Mouse (Mus musculus) ovary, postnatal 14 days (tissue): ENCODE data around the gene Usp6nl.

ENCODE experiments used
- DNase-seq: peaks from one replicate; pipeline ENCODE4 v3.0.0; 2022; ENCODE audit warnings: low spot score

Usp6nl gene

DNA sequence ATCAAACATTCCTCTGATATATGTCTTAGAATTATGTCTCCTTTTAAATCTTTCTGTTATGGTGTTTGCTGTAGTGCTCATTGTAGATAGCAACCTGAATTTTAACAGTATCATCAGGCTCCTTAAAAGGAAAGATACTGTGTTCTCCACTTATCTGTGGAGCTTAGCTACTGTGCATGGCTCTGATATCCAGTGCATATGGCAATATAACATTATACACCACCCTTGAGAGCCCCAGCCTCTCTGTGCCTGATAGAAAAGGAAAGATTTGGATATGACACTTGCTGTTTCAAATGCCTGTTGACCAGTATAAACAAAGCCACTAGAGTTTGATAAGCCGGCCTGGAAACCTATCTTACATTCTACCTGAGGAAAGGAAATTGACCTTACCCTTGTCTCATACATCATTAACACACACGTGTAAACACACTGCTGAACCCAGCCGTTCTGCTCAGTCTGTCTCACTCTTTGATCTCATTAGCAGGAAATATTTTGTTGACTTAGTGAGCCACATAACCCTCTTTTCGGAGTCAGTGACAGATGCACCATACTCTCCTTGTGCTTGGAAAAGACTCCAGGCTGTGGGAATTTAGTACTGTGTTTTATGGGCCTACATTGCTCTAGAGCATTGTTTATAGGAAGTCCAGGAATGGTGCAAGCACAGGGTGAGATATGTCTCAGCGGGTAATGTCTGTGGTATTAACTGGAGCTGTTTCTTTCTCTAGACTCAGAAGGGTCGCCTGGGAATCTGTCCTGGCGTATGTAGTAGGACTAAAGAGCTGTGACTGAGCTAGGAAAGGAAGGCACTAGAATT, 9.1 kb downstream of the Usp6nl start:
- no peak for DNase-seq

DNA sequence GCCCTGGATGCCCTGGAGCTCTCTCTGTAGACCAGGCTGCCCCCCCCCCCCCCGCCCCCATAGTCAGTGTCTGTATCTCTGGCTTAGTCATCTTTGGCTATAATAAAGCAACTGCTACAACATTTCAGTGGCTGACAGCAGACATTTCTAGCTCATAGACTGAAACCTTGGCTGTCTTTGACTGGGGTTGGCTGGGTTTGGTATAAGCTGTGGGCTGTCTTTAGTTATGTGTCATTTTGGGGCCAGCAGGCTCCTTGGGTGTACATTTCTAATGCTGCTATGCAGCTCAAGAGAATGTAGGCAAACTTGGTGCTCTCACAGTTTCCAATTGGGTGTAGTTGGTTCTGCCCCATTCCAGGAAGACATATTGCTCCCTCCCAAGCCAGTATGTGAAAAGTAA, 11.1 kb downstream of the Usp6nl start:
- DNase-seq: no peak

DNA sequence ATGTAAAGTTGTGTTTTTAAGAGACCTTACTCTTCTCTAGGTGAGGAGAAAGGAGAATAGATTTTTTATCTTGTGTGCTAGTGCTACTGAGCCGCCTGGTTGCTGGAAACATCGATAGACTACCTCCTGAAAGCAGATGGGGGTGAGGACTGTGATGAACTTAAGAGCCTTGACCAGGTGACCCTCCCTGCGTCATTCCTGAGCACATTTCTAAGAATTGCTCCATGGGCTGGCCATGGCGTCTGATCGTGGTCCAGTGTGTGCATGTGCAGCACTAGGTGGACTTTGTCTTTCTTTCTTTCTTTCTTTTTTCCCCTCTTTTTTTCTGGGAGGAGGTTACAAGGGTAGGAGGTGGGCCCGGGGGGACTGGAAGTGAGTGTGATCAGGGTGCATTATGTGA, 11.5 kb downstream of the Usp6nl start:
- no peak for DNase-seq

- DNase-seq: no peak
These were observed 12.7 kb downstream of the Usp6nl start for GRCm38 (mm10) chr2:6335032-6335735.

GRCm38 (mm10) chr2:6336013-6336412, 13.5 kb downstream of the Usp6nl start:
- no peak for DNase-seq

DNA sequence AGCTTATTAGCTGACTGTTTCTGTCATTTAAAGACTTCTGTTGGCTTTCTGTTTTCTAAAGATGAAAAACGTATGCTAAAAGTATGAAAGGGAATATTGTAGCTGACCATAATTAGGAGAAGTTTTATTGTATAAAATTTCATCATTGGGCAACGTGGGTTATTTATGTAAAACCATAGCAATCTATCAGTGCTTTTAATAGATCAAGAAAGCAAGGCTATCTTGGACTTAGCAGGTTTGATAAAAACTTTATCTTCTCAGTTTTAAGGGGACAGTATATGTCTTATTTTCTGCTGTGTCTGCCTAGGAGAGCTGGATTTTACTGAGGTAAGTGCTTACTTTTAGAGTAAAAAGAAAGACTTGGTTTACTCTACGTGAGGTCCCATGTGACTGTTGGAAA, 14.2 kb downstream of the Usp6nl start:
- no peak for DNase-seq

GRCm38 (mm10) chr2:6337436-6337835, 15.0 kb downstream of the Usp6nl start:
- no peak for DNase-seq

GRCm38 (mm10) chr2:6338031-6338629, 15.7 kb downstream of the Usp6nl start:
- no peak for DNase-seq

DNA sequence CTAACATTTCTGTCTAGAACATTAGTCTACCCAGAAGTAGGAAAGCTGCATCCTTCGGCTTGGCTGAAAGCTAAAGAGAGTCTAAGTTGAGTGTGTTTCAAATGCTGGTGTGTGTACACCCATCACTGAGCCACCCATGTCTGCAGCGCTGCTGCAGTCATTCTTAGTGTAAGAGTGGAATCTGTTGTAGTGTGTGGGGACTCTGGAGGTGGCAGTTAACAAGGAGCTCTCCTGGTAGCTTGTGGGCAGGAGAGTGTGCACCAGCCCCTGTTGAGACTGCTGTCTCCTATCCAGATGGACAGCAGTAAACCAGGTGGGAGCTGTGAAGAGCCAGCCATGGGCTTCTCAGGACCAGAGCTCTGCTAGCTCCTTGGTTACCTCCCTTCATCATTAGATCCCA, 18.0 kb downstream of the Usp6nl start:
- no peak for DNase-seq

DNA sequence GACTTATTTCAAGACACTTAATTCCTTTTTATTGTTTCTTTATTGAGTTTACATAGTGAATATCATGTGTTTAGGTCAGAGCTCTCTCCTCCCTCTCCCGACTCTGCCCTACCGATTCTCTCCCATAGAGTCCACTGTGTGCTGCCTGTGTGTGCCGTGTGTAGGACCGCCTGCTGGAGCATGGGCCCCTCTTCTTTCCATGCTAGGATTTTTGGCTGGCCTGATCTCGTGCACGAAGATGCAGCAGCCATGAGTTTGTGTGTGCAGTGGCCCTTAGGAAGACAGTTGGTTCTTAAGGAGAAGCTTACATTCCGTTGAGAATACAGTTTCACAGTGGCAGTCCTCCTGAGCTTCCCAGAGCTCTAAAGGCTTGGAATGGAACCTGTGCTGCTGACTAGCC, 19.0 kb downstream of the Usp6nl start:
- DNase-seq: no peak

DNA sequence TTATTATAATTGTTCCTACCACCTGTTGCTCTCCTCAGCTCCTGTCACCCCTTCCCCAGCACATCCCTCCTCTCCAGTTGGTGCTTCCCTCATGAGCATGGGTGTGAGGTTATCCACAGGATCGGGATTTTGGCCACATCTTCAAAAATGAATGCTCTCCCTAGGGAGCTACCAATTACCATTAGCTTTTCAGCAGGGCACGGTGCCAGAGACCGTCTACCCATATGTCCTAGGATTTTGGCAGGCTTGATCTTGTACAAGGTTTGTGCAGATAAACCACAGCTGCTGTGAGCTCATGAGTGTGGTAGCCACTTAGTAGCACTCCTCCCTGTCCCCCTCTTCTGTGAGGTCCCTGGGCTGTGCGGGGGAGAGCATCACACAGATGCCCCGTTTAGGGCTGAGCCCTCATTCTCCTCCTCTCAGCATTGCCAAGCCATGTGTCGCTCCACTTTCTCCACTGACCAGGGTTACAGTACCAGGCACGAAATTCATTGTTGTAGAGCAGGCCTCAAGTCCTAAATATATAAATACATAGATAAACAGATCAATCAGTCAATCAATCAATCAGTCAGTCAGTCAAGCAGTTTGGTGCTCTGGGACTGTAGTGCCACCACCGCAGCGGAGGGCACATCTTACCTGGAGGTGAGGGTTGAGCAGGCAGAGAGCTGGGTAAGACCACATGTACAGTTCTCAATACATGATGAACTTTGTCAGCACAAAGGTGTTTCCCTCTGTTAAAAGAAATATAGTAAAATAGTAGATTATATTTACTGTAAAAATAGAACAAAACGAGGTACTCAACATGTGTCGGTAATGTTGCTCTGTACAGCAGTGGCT, 27.0 kb downstream of the Usp6nl start:
- DNase-seq: no peak

DNA sequence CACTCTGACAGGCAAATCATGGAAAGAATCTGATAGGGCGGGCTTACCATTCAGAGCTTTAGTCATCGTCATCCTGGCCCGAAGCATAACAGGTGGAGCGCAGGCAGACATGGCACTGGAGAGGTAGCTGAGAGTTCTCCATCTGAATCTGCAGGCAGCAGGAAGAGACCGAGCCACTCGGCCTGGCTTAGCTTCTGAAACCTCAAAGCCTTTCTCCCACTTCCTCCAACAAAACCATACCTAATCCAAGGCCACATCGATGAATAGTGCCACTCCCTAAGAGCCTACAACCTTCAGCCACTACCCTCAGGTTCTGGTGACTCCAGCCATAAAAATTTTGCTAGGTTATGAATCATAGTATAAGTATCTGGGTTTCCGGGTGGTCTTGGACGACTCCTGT, 27.7 kb downstream of the Usp6nl start:
- DNase-seq: no peak

DNA sequence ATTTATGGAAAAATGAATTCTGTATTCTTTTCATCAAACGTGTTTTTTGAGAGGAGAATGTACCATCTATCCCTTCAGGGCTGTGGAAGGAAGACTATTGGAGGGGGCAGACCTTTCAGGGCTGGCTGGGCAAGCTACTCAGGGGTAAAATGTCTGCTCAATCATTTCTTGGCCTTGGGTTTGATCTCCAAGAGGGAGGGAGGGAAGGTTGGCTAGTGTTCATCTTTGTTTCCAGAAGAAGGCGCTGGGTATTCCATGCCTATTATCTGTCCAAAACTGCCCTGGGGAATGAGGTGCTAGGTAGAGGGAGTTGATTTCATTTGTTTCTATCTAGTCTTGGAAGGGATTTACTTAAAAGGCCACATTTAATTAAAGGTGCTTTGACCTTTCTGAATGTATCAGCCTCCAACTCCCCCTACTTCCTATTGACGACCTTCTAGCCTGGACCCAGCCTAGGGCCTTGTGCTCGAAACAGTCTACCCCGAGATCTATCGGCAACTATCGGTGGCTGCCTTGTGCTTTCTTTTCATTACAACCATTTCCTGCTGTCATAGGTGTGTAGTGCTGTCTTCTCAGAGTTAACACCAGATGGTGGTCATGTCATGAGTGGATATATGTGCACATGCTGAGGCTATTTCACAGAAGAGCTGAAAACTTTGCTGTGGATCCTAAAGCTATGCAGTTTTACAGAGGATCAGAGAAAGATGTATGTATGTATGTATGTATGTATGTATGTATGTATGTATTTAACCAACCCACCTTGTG, 28.6 kb downstream of the Usp6nl start:
- DNase-seq: no peak

GRCm38 (mm10) chr2:6352541-6352971, 30.1 kb downstream of the Usp6nl start:
- DNase-seq: no peak

GRCm38 (mm10) chr2:6353060-6353459, 30.6 kb downstream of the Usp6nl start:
- DNase-seq: no peak

- no peak for DNase-seq
These were observed 34.8 kb downstream of the Usp6nl start for GRCm38 (mm10) chr2:6357306-6357705.

GRCm38 (mm10) chr2:6359645-6360044, 37.2 kb downstream of the Usp6nl start:
- DNase-seq: no peak

- no peak for DNase-seq
These were observed 40.7 kb downstream of the Usp6nl start for GRCm38 (mm10) chr2:6363126-6363525.

- DNase-seq: no peak
These were observed 41.5 kb downstream of the Usp6nl start for GRCm38 (mm10) chr2:6363922-6364321.

- no peak for DNase-seq
These were observed 44.1 kb downstream of the Usp6nl start for GRCm38 (mm10) chr2:6366521-6366928.

- DNase-seq: no peak
These were observed 44.5 kb downstream of the Usp6nl start for GRCm38 (mm10) chr2:6366973-6367372.
